Mouse (Mus musculus): Measurements from ENCODE around the gene Shc1.
A peak's percentile ranks its signal among the peaks of the same experiment; 100 is the strongest.

The Shc1 gene

GRCm38 (mm10) chr3:89418170-89418860 is at the start of gene Shc1, which contains the start of gene Cks1b:
TSS of gene Shc1 (plus strand) at chr3:89418443.
TSS of gene Cks1b (minus strand) at chr3:89418383.
- DNase-seq (ENCODE audit: low read depth, low spot score), result peak; percentile 99

GRCm38 (mm10) chr3:89373581-89374231 is 44.5 kb upstream of the Shc1 start:
- DNase-seq (ENCODE audit: low read depth, low spot score), result no peak

- no peak for DNase-seq (ENCODE audit: low read depth, low spot score)
Observed at GRCm38 (mm10) chr3:89377831-89378230, 40.4 kb upstream of the Shc1 start.

DNA sequence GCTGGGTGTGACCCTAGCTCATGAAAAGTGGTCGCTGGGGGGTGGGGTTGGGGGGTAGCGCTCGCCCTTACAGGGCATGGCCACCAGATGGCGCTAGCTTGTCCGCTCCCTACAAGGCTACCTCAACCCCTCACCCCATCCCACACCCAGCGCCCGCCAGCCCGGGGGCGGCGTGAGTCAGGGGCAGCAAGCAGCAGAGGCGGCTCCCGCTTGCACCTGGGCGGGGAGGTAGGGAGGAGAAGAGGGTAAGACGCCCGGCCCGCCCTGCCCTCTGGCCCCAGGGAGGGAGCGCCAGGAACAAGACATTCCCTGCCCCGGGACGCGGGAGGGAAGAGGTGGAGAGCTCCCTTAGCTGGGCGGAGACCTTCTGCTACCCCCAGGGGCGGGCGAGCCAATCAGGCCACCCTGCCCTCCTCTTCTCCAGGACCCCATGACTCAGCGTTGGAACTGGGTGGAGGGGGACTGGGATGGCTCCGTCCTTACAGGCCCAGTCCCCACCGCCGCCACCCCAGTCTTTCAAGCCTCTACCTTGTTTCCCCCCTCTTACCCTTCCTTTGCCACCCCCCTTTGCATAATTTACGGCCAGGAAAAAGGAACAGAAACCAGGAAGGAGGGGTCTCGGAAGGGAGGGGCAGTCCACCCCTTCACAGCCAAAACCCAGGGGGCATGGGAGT is 39.7 kb upstream of the Shc1 start:
- peak; percentile 79 for DNase-seq (ENCODE audit: low read depth, low spot score)

GRCm38 (mm10) chr3:89379388-89380131 is 38.7 kb upstream of the Shc1 start:
- DNase-seq (ENCODE audit: low read depth, low spot score), result no peak

DNA sequence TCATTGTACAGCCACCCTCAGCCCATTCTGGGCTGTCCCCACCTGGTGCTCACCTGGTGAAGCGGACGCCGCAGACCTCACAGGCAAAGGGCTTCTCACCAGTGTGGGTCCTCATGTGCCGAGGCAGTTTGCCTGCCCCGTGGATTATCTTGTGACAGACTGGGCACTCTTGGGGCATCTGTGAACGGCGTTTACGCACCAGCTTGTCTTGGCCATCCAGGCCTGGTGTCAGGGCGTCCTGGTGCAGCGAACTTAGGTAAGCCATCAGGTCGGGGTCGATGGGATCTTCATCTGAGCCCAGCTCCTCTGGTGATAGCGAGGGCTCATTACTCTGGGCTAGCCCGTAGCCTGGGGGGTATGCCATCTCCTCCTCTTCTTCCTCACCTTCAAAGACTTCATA is 38.0 kb upstream of the Shc1 start:
- no peak for DNase-seq (ENCODE audit: low read depth, low spot score)

DNA sequence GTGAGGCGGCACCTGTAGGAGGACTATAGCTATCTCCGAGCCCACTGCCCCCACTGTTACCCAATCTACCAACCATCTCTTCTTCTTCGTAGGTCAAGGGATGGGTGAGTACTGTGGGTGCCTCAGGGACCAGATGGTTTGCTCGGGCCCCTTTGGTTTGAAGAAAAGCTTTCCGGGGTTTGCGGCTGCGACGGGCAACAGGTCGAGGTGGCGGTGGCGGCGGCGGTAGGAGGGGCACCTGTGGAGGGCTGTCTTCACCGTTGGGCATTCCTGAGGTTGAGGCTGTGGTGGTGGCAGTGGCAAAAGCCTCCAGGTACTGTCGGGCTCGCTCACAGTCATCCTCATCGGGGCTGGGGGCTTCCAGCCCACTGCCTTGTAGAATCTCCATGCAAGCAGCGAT is 37.5 kb upstream of the Shc1 start:
- DNase-seq (ENCODE audit: low read depth, low spot score), result no peak

DNA sequence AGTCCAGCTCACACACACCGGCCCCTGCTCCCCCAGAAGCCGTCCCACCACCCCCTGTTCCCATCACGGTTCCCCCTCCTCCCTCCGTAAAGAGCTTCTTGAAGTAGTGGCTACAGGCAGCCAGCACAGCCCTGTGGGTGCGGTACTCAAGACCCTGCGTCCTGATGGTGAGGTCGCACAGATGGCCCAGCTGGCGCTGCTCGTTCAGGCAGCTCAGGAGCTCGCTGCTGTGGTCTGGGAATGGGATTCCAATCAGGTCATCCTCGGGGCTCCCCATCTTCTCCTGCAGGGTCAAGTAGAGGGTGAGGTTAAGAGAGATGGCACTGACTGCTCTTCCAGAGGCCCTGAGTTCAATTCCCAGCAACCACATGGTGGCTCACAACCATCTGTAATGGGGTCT is 37.0 kb upstream of the Shc1 start:
- no peak for DNase-seq (ENCODE audit: low read depth, low spot score)

GRCm38 (mm10) chr3:89382033-89382882 is 36.0 kb upstream of the Shc1 start:
- DNase-seq (ENCODE audit: low read depth, low spot score), result no peak

GRCm38 (mm10) chr3:89382950-89383349 is 35.3 kb upstream of the Shc1 start:
- no peak for DNase-seq (ENCODE audit: low read depth, low spot score)

DNA sequence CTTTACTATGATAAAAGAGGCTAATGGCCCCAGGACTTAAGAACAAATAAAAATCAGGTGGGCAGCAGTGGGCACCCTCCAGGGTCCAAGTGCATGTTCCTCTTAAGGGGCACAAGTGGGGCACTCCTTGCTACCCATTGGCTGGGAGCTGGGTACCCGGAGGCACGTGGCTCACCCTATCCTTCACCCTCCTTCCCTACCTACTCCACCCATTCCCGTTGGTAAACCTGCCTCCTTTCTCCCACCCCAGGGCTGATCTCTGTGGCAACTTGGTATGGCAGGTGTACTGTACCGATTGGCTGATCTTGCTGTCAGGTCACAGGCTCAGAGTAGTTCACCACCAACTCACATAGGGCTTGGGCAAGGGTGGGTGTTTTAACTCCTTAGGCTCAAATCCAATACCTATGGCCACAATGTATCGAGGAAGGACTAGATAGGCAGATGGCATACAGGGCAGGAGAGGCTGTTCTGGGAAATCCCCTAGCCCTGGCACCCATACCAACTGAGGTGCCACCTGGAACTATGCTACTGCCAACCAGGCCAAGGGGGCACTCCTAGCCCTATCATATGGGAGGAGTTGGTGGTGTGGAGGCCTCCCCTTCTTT is 34.5 kb upstream of the Shc1 start:
- no peak for DNase-seq (ENCODE audit: low read depth, low spot score)

DNA sequence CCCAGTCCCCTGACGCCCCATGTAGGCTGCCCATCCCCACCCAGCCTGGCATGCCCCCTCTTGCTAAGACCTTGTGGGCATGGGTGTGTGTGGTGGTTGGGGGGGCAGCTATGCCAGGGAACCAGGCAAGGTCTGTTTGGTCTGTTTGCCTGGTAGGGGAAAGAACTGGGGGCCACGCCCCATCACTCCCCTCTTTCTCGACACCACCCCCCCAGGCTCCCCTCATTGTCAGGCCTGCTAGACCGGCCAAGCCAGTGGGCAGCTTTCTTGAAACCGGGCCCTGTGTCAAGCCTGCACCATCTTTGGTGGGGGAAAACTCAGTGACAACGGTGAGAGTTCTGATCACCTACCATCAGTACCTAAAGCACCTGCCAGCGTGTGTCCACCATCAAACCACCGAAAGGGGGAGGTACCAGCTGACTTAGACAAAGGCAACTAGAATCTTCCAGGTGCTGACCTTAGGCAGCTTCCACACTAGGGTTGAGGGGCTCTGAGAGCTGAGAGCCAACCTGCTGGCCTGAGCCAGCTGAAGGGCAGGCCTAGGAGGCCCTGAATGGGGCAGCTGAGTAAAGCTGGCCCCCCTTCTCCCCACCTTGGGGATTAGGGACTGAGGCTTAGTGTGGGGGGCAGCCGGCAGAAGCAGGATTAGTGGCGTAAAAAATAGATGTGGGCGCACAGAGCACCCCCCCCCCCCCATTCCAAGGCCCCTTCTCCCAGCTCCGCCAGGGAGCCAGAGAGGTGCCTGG is 33.7 kb upstream of the Shc1 start:
- DNase-seq (ENCODE audit: low read depth, low spot score), result no peak

DNA sequence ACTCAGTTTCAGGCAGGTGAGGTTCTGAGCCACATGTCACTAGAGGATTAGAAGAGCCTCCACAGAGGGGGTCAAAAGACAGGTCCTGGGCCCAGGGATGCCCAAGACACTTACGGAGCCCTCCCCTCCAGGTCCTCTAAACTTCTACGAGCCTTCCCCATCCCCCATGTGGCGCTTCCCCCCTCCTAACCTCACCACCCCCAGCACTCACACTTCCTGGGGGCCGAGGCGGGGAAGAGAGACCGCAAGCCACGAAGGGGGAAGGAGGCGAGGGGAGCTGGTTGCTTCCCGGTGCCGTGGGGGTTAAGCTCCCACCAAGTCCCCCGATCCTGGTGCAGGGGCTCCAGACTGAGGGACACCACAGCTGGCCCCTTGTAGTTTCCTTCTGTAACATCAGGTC is 32.8 kb upstream of the Shc1 start:
- DNase-seq (ENCODE audit: low read depth, low spot score), result no peak

- no peak for DNase-seq (ENCODE audit: low read depth, low spot score)
Observed at GRCm38 (mm10) chr3:89386438-89387420, 31.5 kb upstream of the Shc1 start.

GRCm38 (mm10) chr3:89387632-89388031 is 30.6 kb upstream of the Shc1 start:
- no peak for DNase-seq (ENCODE audit: low read depth, low spot score)

DNA sequence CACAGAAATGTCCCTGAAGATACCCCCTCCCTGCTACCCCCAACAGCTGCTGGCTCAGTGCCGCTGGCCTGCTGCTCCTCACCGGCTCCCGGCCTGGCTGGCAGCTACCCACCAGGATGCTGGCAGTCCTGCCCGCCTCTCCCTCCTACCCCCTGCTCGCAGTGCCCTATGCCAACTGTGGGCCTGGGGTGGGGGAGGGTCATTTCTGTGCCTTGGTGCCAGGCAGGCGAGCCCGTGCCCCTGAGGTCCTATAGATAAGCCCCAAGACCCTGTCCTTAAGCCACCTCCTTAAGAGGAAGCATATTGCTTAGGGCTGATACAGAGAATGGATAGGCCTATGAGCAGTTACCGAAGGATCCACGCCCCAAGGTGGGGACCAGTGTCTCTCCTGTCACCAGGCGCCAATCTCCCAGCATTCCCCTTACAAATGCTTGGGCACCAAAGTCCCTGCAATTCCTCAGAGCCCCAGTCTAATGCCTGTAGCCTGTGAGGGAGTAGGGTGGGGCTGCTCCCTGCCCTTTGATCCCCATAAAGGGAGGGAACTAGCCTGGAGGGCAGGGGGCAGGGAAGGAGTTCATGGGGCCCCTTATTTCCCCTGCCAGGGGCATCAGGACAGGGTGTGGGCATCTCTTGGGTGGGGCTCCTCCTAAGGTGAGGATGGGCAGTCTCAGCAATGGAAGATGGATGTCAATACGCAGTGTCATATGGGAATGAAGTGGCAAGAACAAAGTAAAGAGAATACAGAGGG is 29.9 kb upstream of the Shc1 start:
- DNase-seq (ENCODE audit: low read depth, low spot score), result peak; percentile 70

DNA sequence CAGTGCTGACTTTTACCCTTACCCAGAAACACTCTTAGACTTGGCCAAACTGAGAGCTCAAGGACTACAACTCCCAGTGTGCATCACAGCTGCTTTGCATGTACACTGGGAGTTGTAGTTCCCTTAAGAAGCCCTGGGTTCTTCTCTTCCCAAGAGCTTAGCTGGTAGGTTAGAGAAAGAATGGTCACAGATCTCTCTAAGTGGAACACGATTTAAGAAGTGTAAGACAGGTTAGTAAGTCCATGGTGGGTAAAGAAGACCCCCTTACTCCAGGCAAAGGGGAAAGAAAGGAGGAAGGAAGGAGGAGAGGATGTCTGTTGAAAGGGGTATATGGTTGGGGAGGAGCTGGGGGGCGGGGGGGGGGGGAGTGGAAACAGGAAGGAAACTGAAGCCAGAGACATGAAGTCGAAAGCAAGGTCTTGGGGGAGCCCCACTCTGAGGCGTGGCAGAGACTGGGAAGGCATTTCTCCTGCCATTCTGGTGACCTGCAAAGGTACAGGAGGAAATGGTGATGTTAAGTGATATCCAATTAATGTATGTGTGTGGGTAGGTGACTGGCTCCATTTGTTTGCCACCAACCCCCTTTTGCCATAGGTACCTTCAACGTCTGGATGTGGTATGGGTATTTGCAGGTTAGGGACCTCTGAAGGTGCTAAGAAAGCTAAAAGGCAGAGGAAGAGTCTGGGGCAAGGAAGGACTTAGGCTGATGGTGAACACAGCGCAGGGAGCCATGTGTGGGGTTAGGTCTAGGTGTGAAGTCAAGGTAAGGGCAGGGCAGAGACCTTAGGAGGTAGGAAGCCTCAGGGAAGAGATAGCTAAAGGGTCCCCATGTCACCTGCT is 29.1 kb upstream of the Shc1 start:
- no peak for DNase-seq (ENCODE audit: low read depth, low spot score)

Measured in skeletal muscle tissue, adult 2 months (tissue).